Mouse (Mus musculus) hindbrain, embryonic 16.5 days (tissue): Measurements from ENCODE around the gene Tmem72. TPM values are rescaled to one million over a fixed set of nuclear protein-coding genes. Genes with fewer than 3 reads are reported as not detected.

ENCODE experiments used
- ATAC-seq: fragments of 200-750 bp; cut with Nextera tagmentation; 2 replicates; pipeline ENCODE4 v1.8.0; 2017; ENCODE audit warnings: moderate TSS enrichment, moderate library complexity
- H3K27ac ChIP-seq: fragments of 300-500 bp; sonication (generic); 2 replicates; pipeline ENCODE4 v1.5.1; 2014; ENCODE audit warnings: low read depth, mild to moderate bottlenecking, control low read depth, low read length, moderate library complexity
- H3K27me3 ChIP-seq: fragments of 300-500 bp; sonication (generic); replicated peaks from 2 replicates; pipeline ENCODE4 v1.6.1; 2014; ENCODE audit warnings: low read length; ENCODE audit not compliant: control insufficient read depth, insufficient read depth
- H3K36me3 ChIP-seq: fragments of 300-500 bp; sonication (generic); 2 replicates; pipeline ENCODE4 v1.6.1; 2014; ENCODE audit warnings: mild to moderate bottlenecking, low read length, moderate library complexity, mixed read lengths; ENCODE audit not compliant: control insufficient read depth, insufficient read depth
- H3K4me1 ChIP-seq: fragments of 300-500 bp; sonication (generic); 2 replicates; pipeline ENCODE4 v1.6.1; 2014; ENCODE audit warnings: low read depth, low read length; ENCODE audit not compliant: control insufficient read depth, insufficient read depth
- H3K4me2 ChIP-seq: fragments of 300-500 bp; sonication (generic); 2 replicates; pipeline ENCODE4 v1.6.1; 2014; ENCODE audit warnings: mild to moderate bottlenecking, low read length, control low read depth, moderate library complexity
- H3K4me3 ChIP-seq: fragments of 300-500 bp; sonication (generic); 2 replicates; pipeline ENCODE4 v1.5.1; 2014; ENCODE audit warnings: mild to moderate bottlenecking, low read length, control low read depth, moderate library complexity
- H3K9ac ChIP-seq: fragments of 300-500 bp; sonication (generic); 2 replicates; pipeline ENCODE4 v1.6.1; 2014; ENCODE audit warnings: low read depth, mild to moderate bottlenecking, control low read depth, low read length, moderate library complexity
- H3K9me3 ChIP-seq: fragments of 300-500 bp; sonication (generic); 2 replicates; pipeline ENCODE4 v1.6.1; 2014; ENCODE audit warnings: mild to moderate bottlenecking, low read length, moderate library complexity; ENCODE audit not compliant: control insufficient read depth
- WGBS: fragments of 180-500 bp; shearing (Covaris S2); extraction: QIAGEN DNeasy Blood & Tissue Kit; methylation state at CpG from one replicate; pipeline ENCODE4 v1.1.7; 2014; 5-methylcytosine and 5-hydroxymethylcytosine counted together
- polyA plus RNA-seq: library from polyadenylated mRNA; unstranded; fragments of >200 nt; fragmentation: Nextera tagmentation; extraction: Ambion mirVana; gene quantifications from 2 replicates; pipeline ENCODE4 v1.2.1, GENCODE M21; 2015

Gene Tmem72
- polyA plus RNA-seq, 1 experiment from 2014 or later = 5.4 TPM

- Histone ChIP-seq H3K36me3 (no peaks in the 10 kb centered on the region), H3K27ac (peak within 1 kb of the TSS; percentile 66), H3K27me3 (no peaks in the 10 kb centered on the region), H3K9me3 (no peaks in the 10 kb centered on the region), H3K4me1 (peaks cover 33% of the 10 kb centered on the region), H3K4me2 (peak within 1 kb of the TSS; percentile 98), H3K9ac (peak within 1 kb of the TSS; percentile 73), H3K4me3 (peak within 1 kb of the TSS; percentile 67)
- ATAC-seq = peak; percentile 92
- WGBS = under 1% methylated on average over 44 of the region's 44 CpGs
Measured at GRCm38 (mm10) chr6:116673471-116674282, 43.0 kb downstream of the Tmem72 start, which contains the start of gene Rassf4. TSS of gene Rassf4 (minus strand) at chr6:116673952.

GRCm38 (mm10) chr6:116672349-116672748 lies 44.4 kb downstream of the Tmem72 start:
- 43% methylated on average over 5 of the region's 5 CpGs for WGBS

DNA sequence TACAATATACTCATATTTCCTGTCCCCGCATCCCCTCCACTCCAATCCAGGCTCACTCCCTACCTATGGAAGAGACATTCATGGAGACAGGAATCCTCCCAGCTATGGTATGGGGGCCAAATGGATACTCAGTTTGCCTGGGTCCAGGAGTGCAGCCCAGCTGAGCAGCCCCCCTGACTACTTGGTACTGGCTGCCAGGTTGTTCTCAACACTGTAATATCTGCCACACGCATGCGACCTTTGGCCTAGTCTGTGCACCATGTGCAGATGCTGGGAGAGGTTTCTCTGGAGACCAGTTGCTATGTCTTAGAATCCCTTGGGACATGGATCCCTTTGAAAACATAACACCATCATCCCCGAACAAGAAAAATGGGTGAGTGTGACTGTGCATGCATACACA lies 44.9 kb downstream of the Tmem72 start:
- H3K9ac ChIP-seq = no peak overlapping the region
- no peaks in the 10 kb centered on the region for H3K9me3 ChIP-seq
- peaks cover 33% of the 10 kb centered on the region for H3K4me1 ChIP-seq
- no peak overlapping the region for H3K4me3 ChIP-seq
- 51% methylated on average over 4 of the region's 4 CpGs for WGBS
- H3K27ac ChIP-seq = no peak overlapping the region
- no peaks in the 10 kb centered on the region for H3K36me3 ChIP-seq
- ATAC-seq = no peak
- H3K4me2 ChIP-seq = peak overlapping the region; percentile 98
- no peaks in the 10 kb centered on the region for H3K27me3 ChIP-seq

More at GRCm38 (mm10) chr6:116672349-116672748, 44.4 kb downstream of the Tmem72 start:
- Histone ChIP-seq H3K27ac (no peak overlapping the region), H3K4me2 (peak overlapping the region; percentile 98), H3K4me3 (peak overlapping the region; percentile 67; the same call in 1 of the 2 replicates), H3K4me1 (peaks cover 33% of the 10 kb centered on the region), H3K9ac (0 out of 2 replicates have a peak overlapping the region, but pooled peaks have one; percentile 3), H3K9me3 (no peaks in the 10 kb centered on the region), H3K27me3 (no peaks in the 10 kb centered on the region), H3K36me3 (no peaks in the 10 kb centered on the region)
- ATAC-seq = no peak

GRCm38 (mm10) chr6:116671031-116671430 lies 45.7 kb downstream of the Tmem72 start:
- Histone ChIP-seq H3K27ac (peak overlapping the region; percentile 59), H3K9ac (peak overlapping the region; percentile 43), H3K4me3 (peak overlapping the region; percentile 3; the same call in 1 of the 2 replicates), H3K36me3 (no peaks in the 10 kb centered on the region), H3K4me2 (peak overlapping the region; percentile 27), H3K9me3 (no peaks in the 10 kb centered on the region), H3K4me1 (peaks cover 33% of the 10 kb centered on the region), H3K27me3 (no peaks in the 10 kb centered on the region)
- 8% methylated on average over 5 of the region's 5 CpGs for WGBS
- ATAC-seq = 0 out of 2 replicates have a peak, but pooled peaks have one; percentile 2

- Histone ChIP-seq H3K4me1 (peaks cover 33% of the 10 kb centered on the region), H3K9ac (peak overlapping the region; percentile 35), H3K36me3 (no peaks in the 10 kb centered on the region), H3K4me3 (no peak overlapping the region), H3K4me2 (peak overlapping the region; percentile 23), H3K27ac (peak overlapping the region; percentile 59), H3K9me3 (no peaks in the 10 kb centered on the region), H3K27me3 (no peaks in the 10 kb centered on the region)
- WGBS = 9% methylated on average over 6 of the region's 6 CpGs
- 0 out of 2 replicates have a peak, but pooled peaks have one; percentile 12 for ATAC-seq
Measured at GRCm38 (mm10) chr6:116670144-116670543, 46.6 kb downstream of the Tmem72 start.

GRCm38 (mm10) chr6:116668682-116669470 lies 47.8 kb downstream of the Tmem72 start:
- Histone ChIP-seq H3K27me3 (no peaks in the 10 kb centered on the region), H3K4me2 (no peak overlapping the region), H3K9ac (no peak overlapping the region), H3K9me3 (no peaks in the 10 kb centered on the region), H3K4me1 (peaks cover 27% of the 10 kb centered on the region), H3K4me3 (no peak overlapping the region), H3K36me3 (no peaks in the 10 kb centered on the region), H3K27ac (no peak overlapping the region)
- WGBS = 41% methylated on average over 11 of the region's 11 CpGs
- no peak for ATAC-seq

- Histone ChIP-seq H3K4me2 (no peak overlapping the region), H3K9me3 (no peaks in the 10 kb centered on the region), H3K4me3 (no peak overlapping the region), H3K4me1 (peaks cover 17% of the 10 kb centered on the region), H3K27ac (no peak overlapping the region), H3K27me3 (no peaks in the 10 kb centered on the region), H3K36me3 (no peaks in the 10 kb centered on the region), H3K9ac (no peak overlapping the region)
- WGBS = 51% methylated on average over 3 of the region's 3 CpGs
- no peak for ATAC-seq
Measured at GRCm38 (mm10) chr6:116667382-116667781, 49.3 kb downstream of the Tmem72 start.

DNA sequence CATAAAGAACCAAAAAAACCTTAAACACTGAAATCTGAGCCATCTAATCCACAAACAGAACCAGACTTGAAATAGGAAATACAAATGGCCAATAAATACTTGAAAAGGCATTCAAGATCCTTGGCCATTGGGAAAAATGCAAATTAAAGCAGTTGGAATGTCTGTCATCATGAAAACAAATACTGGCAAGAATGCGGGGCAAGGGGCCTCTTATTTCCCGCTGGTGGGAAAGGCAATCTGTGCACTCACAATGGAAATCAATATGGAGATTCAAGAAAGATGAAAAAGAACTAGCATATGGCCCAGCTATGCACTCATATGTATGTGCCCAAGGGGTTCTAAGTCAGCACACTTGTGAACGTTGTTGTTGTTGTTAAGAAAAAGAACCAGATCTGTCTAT lies 49.8 kb downstream of the Tmem72 start:
- no peak overlapping the region for H3K9ac ChIP-seq
- no peaks in the 10 kb centered on the region for H3K36me3 ChIP-seq
- WGBS = 20% methylated on average over 3 of the region's 3 CpGs
- no peaks in the 10 kb centered on the region for H3K27me3 ChIP-seq
- no peaks in the 10 kb centered on the region for H3K9me3 ChIP-seq
- no peak overlapping the region for H3K4me2 ChIP-seq
- ATAC-seq = no peak
- H3K4me3 ChIP-seq = no peak overlapping the region
- peaks cover 15% of the 10 kb centered on the region for H3K4me1 ChIP-seq
- no peak overlapping the region for H3K27ac ChIP-seq
